Mouse (Mus musculus) hindbrain, embryonic 11.5 days (tissue): ENCODE results near the gene Pafah1b2. TPM values are rescaled to one million over a fixed set of nuclear protein-coding genes. Genes with fewer than 3 reads are reported as not detected.

Experiments used
- ATAC-seq: fragments of 200-750 bp; cut with Nextera tagmentation; 2 replicates; pipeline ENCODE4 v1.8.0; 2017; ENCODE audit warnings: mild to moderate bottlenecking, moderate TSS enrichment, moderate library complexity; ENCODE audit not compliant: low FRiP score
- DNase-seq: peaks from one replicate; pipeline ENCODE4 v3.0.0-alpha.2; 2015; ENCODE audit warnings: low spot score
- H3K27ac ChIP-seq: fragments of 300-500 bp; sonication (generic); 2 replicates; pipeline ENCODE4 v1.5.1; 2014; ENCODE audit warnings: mild to moderate bottlenecking, low read depth, low read length
- H3K27me3 ChIP-seq: fragments of 300-500 bp; sonication (generic); 2 replicates; pipeline ENCODE4 v1.6.1; 2014; ENCODE audit warnings: mild to moderate bottlenecking, low read length, moderate library complexity, mixed read lengths; ENCODE audit not compliant: control insufficient read depth, insufficient read depth
- H3K36me3 ChIP-seq: fragments of 300-500 bp; sonication (generic); 2 replicates; pipeline ENCODE4 v1.6.1; 2014; ENCODE audit warnings: mild to moderate bottlenecking, low read length, moderate library complexity, mixed read lengths; ENCODE audit not compliant: control insufficient read depth, insufficient read depth
- H3K4me1 ChIP-seq: fragments of 300-500 bp; sonication (generic); replicated peaks from 2 replicates; pipeline ENCODE4 v1.6.1; 2014; ENCODE audit warnings: low read length, mixed read lengths; ENCODE audit not compliant: control insufficient read depth, insufficient read depth
- H3K4me2 ChIP-seq: fragments of 300-500 bp; sonication (generic); replicated peaks from 2 replicates; pipeline ENCODE4 v1.6.1; 2014; ENCODE audit warnings: mild to moderate bottlenecking, low read depth, low read length
- H3K4me3 ChIP-seq: fragments of 300-500 bp; sonication (generic); 2 replicates; pipeline ENCODE4 v1.5.1; 2014; ENCODE audit warnings: low read depth, low read length
- H3K9ac ChIP-seq: fragments of 300-500 bp; sonication (generic); 2 replicates; pipeline ENCODE4 v1.6.1; 2014; ENCODE audit warnings: low read depth, low read length
- H3K9me3 ChIP-seq: fragments of 300-500 bp; sonication (generic); 2 replicates; pipeline ENCODE4 v1.6.1; 2016; ENCODE audit warnings: low read length; ENCODE audit not compliant: control insufficient read depth
- WGBS: fragments of 180-500 bp; shearing (Covaris S2); extraction: QIAGEN DNeasy Blood & Tissue Kit; methylation state at CpG from one replicate; pipeline ENCODE4 v1.1.7; 2014; 5-methylcytosine and 5-hydroxymethylcytosine counted together
- polyA plus RNA-seq: library from polyadenylated mRNA; unstranded; fragments of >200 nt; fragmentation: Nextera tagmentation; extraction: Ambion mirVana; gene quantifications from 2 replicates; pipeline ENCODE4 v1.2.1, GENCODE M21; 2014

Gene Pafah1b2
- polyA plus RNA-seq, 1 experiment from 2014 or later: 282 TPM

- WGBS: 88% methylated on average over 13 of the region's 13 CpGs
- Histone ChIP-seq H3K36me3 (0 out of 2 replicates have a peak, but pooled peaks cover 2% of the 10 kb centered on the region), H3K4me3 (no peak overlapping the region), H3K9me3 (no peaks in the 10 kb centered on the region), H3K27me3 (no peaks in the 10 kb centered on the region), H3K4me2 (no peak overlapping the region), H3K27ac (no peak overlapping the region), H3K4me1 (no peaks in the 10 kb centered on the region), H3K9ac (no peak overlapping the region)
- ATAC-seq: no peak
- no peak for DNase-seq
Measured at GRCm38 (mm10) chr9:45944506-45945400, 67.7 kb downstream of the Pafah1b2 start.

- Histone ChIP-seq H3K27ac (no peak overlapping the region), H3K36me3 (0 out of 2 replicates have a peak, but pooled peaks cover 2% of the 10 kb centered on the region), H3K4me2 (no peak overlapping the region), H3K27me3 (no peaks in the 10 kb centered on the region), H3K9me3 (no peaks in the 10 kb centered on the region), H3K4me1 (no peaks in the 10 kb centered on the region), H3K4me3 (no peak overlapping the region), H3K9ac (no peak overlapping the region)
- DNase-seq (no peak), ATAC-seq (no peak; the same call in 1 of the 2 replicates)
- 88% methylated on average over 8 of the region's 8 CpGs for WGBS
Measured at GRCm38 (mm10) chr9:45943628-45944505, 68.6 kb downstream of the Pafah1b2 start.

GRCm38 (mm10) chr9:45942916-45943315 is 69.6 kb downstream of the Pafah1b2 start:
- Histone ChIP-seq H3K27me3 (no peaks in the 10 kb centered on the region), H3K9me3 (no peaks in the 10 kb centered on the region), H3K4me2 (no peak overlapping the region), H3K36me3 (0 out of 2 replicates have a peak, but pooled peaks cover 2% of the 10 kb centered on the region), H3K4me1 (no peaks in the 10 kb centered on the region), H3K4me3 (no peak overlapping the region), H3K9ac (no peak overlapping the region), H3K27ac (no peak overlapping the region)
- 98% methylated on average over 7 of the region's 8 CpGs for WGBS
- ATAC-seq (no peak), DNase-seq (no peak)

GRCm38 (mm10) chr9:45942464-45942863 is 70.0 kb downstream of the Pafah1b2 start:
- H3K4me1 ChIP-seq: no peaks in the 10 kb centered on the region
- H3K9me3 ChIP-seq: no peaks in the 10 kb centered on the region
- no peak overlapping the region for H3K4me2 ChIP-seq
- no peak overlapping the region for H3K4me3 ChIP-seq
- DNase-seq: no peak
- H3K9ac ChIP-seq: no peak overlapping the region
- H3K27ac ChIP-seq: no peak overlapping the region
- no peak for ATAC-seq
- H3K36me3 ChIP-seq: 0 out of 2 replicates have a peak, but pooled peaks cover 2% of the 10 kb centered on the region
- 92% methylated on average over 16 of the region's 16 CpGs for WGBS
- H3K27me3 ChIP-seq: no peaks in the 10 kb centered on the region

GRCm38 (mm10) chr9:45941329-45941888 is 71.1 kb downstream of the Pafah1b2 start:
- Histone ChIP-seq H3K36me3 (0 out of 2 replicates have a peak, but pooled peaks cover 2% of the 10 kb centered on the region), H3K4me1 (no peaks in the 10 kb centered on the region), H3K4me3 (no peak overlapping the region), H3K27me3 (no peaks in the 10 kb centered on the region), H3K27ac (no peak overlapping the region), H3K9me3 (no peaks in the 10 kb centered on the region), H3K9ac (no peak overlapping the region), H3K4me2 (no peak overlapping the region)
- ATAC-seq: no peak
- no peak for DNase-seq
- WGBS: 64% methylated on average over 18 of the region's 18 CpGs

GRCm38 (mm10) chr9:45939794-45940193 is 72.7 kb downstream of the Pafah1b2 start:
- H3K4me3 ChIP-seq: no peak overlapping the region
- H3K4me1 ChIP-seq: 0 out of 2 replicates have a peak, but pooled peaks cover 3% of the 10 kb centered on the region
- H3K9me3 ChIP-seq: no peaks in the 10 kb centered on the region
- H3K9ac ChIP-seq: no peak overlapping the region
- 92% methylated on average over 6 of the region's 6 CpGs for WGBS
- DNase-seq (no peak), ATAC-seq (no peak)
- no peak overlapping the region for H3K27ac ChIP-seq
- H3K4me2 ChIP-seq: no peak overlapping the region
- H3K27me3 ChIP-seq: no peaks in the 10 kb centered on the region
- H3K36me3 ChIP-seq: 0 out of 2 replicates have a peak, but pooled peaks cover 2% of the 10 kb centered on the region

GRCm38 (mm10) chr9:45938952-45939637 is 73.4 kb downstream of the Pafah1b2 start:
- H3K4me2 ChIP-seq: no peak overlapping the region
- WGBS: 90% methylated on average over 15 of the region's 15 CpGs
- no peaks in the 10 kb centered on the region for H3K9me3 ChIP-seq
- no peak overlapping the region for H3K27ac ChIP-seq
- H3K4me3 ChIP-seq: no peak overlapping the region
- ATAC-seq (no peak), DNase-seq (no peak)
- H3K27me3 ChIP-seq: no peaks in the 10 kb centered on the region
- 0 out of 2 replicates have a peak, but pooled peaks cover 2% of the 10 kb centered on the region for H3K36me3 ChIP-seq
- 0 out of 2 replicates have a peak, but pooled peaks cover 3% of the 10 kb centered on the region for H3K4me1 ChIP-seq
- H3K9ac ChIP-seq: no peak overlapping the region

GRCm38 (mm10) chr9:45938088-45938487 is 74.4 kb downstream of the Pafah1b2 start:
- 0 out of 2 replicates have a peak, but pooled peaks cover 3% of the 10 kb centered on the region for H3K4me1 ChIP-seq
- H3K36me3 ChIP-seq: 0 out of 2 replicates have a peak, but pooled peaks cover 2% of the 10 kb centered on the region
- WGBS: 91% methylated on average over 8 of the region's 8 CpGs
- no peak overlapping the region for H3K9ac ChIP-seq
- DNase-seq (no peak), ATAC-seq (no peak)
- H3K27me3 ChIP-seq: no peaks in the 10 kb centered on the region
- H3K27ac ChIP-seq: no peak overlapping the region
- H3K4me2 ChIP-seq: no peak overlapping the region
- no peaks in the 10 kb centered on the region for H3K9me3 ChIP-seq
- H3K4me3 ChIP-seq: no peak overlapping the region
